Mouse (Mus musculus) MEL (cell line): ENCODE results near the gene Slc25a12. TPM values are rescaled to one million over a fixed set of nuclear protein-coding genes. Genes with fewer than 3 reads are reported as not detected.

Experiments
- DNase-seq: peaks from one replicate; pipeline ENCODE4 v3.0.0; 2011; ENCODE audit warnings: low read depth, low spot score
- H3K27ac ChIP-seq: 2 replicates; pipeline ENCODE4 v1.5.1; 2012; ENCODE audit warnings: low read depth, mild to moderate bottlenecking, control low read depth, low read length, moderate library complexity; ENCODE audit not compliant: control insufficient read depth
- H3K27me3 ChIP-seq, 2 experiments: fragments of 150-350 bp in 1 of 2; sonication (generic) in 1 of 2; 2 replicates each; pipeline ENCODE4 v1.6.1; 2012; ENCODE audit warnings: low read length in 2 of 2, mild to moderate bottlenecking in 2 of 2, improper control_type of control experiment in 1 of 2, moderate library complexity in 1 of 2; ENCODE audit not compliant: insufficient read depth in 2 of 2, control insufficient read depth in 1 of 2
- H3K36me3 ChIP-seq, 2 experiments: 2 replicates each; pipeline ENCODE4 v1.6.1; 2012 to 2014; ENCODE audit warnings: low read length in 2 of 2, improper control_type of control experiment in 1 of 2, inconsistent platforms in 1 of 2, mild to moderate bottlenecking in 1 of 2; ENCODE audit not compliant: insufficient read depth in 2 of 2, control insufficient read depth in 1 of 2
- H3K4me1 ChIP-seq, 2 experiments: fragments of 150-350 bp in 1 of 2; sonication (generic) in 1 of 2; 2 replicates each; pipeline ENCODE4 v1.6.1; 2012; ENCODE audit warnings: low read length in 2 of 2, improper control_type of control experiment in 1 of 2, mild to moderate bottlenecking in 1 of 2; ENCODE audit not compliant: insufficient read depth in 2 of 2, control insufficient read depth in 1 of 2
- H3K4me3 ChIP-seq, 2 experiments: fragments of 150-350 bp in 1 of 2; sonication (generic) in 1 of 2; 2 replicates each; pipeline ENCODE4 v1.5.1; 2012; ENCODE audit warnings: low read depth in 2 of 2, low read length in 2 of 2, mild to moderate bottlenecking in 2 of 2, moderate library complexity in 2 of 2, control low read depth in 1 of 2, improper control_type of control experiment in 1 of 2; ENCODE audit not compliant: control insufficient read depth in 1 of 2, insufficient read depth in 1 of 2
- H3K79me2 ChIP-seq: 2 replicates; pipeline ENCODE4 v1.6.1; 2012; ENCODE audit warnings: mild to moderate bottlenecking, low read length, moderate library complexity; ENCODE audit not compliant: control insufficient read depth, poor library complexity, insufficient read depth
- H3K9ac ChIP-seq: 2 replicates; pipeline ENCODE4 v1.6.1; 2012; ENCODE audit warnings: low read depth, mild to moderate bottlenecking, control low read depth, low read length, moderate library complexity; ENCODE audit not compliant: control insufficient read depth, poor library complexity, severe bottlenecking
- H3K9me3 ChIP-seq: fragments of 150-350 bp; sonication (generic); replicated peaks from 2 replicates; pipeline ENCODE4 v1.6.1; 2012; ENCODE audit warnings: mild to moderate bottlenecking, low read length, improper control_type of control experiment, moderate library complexity; ENCODE audit not compliant: insufficient read depth
- BHLHE40 ChIP-seq: IDR thresholded peaks from 2 replicates; pipeline ENCODE4 v1.6.1; 2012; ENCODE audit warnings: low read depth, mild to moderate bottlenecking, inconsistent platforms, low read length, improper control_type of control experiment, borderline replicate concordance
- CHD1 ChIP-seq: IDR thresholded peaks from 2 replicates; pipeline ENCODE4 v1.6.1; 2012; ENCODE audit warnings: low read depth, mild to moderate bottlenecking, inconsistent platforms, low read length, improper control_type of control experiment
- CHD2 ChIP-seq: IDR thresholded peaks from 2 replicates; pipeline ENCODE4 v1.6.1; 2011; ENCODE audit warnings: low read length, improper control_type of control experiment
- E2F4 ChIP-seq: IDR thresholded peaks from 2 replicates; pipeline ENCODE4 v1.6.1; 2011; ENCODE audit warnings: low read depth, low read length, improper control_type of control experiment, borderline replicate concordance
- ELF1 ChIP-seq: IDR thresholded peaks from 2 replicates; pipeline ENCODE4 v1.6.1; 2014; ENCODE audit warnings: low read depth, mild to moderate bottlenecking, inconsistent platforms, low read length, improper control_type of control experiment, moderate library complexity
- EP300 ChIP-seq, 2 experiments: IDR thresholded peaks; 2 replicates each; pipeline ENCODE4 v1.6.1; 2011; ENCODE audit warnings: improper control_type of control experiment in 2 of 2, low read length in 2 of 2, low read depth in 1 of 2, mild to moderate bottlenecking in 1 of 2
- ETS1 ChIP-seq: IDR thresholded peaks from 2 replicates; pipeline ENCODE4 v1.6.1; 2012; ENCODE audit warnings: low read depth, mild to moderate bottlenecking, inconsistent platforms, low read length, improper control_type of control experiment, moderate library complexity
- GATA1 ChIP-seq: IDR thresholded peaks from 2 replicates; pipeline ENCODE4 v1.6.1; 2011; ENCODE audit warnings: low read depth, low read length, improper control_type of control experiment
- HCFC1 ChIP-seq: IDR thresholded peaks from 2 replicates; pipeline ENCODE4 v1.6.1; 2012; ENCODE audit warnings: low read depth, mild to moderate bottlenecking, inconsistent platforms, low read length, improper control_type of control experiment, moderate library complexity
- MYC ChIP-seq: IDR thresholded peaks from 2 replicates; pipeline ENCODE4 v1.6.1; 2011; ENCODE audit warnings: low read depth, mild to moderate bottlenecking, low read length, improper control_type of control experiment, moderate library complexity
- NELFE ChIP-seq: IDR thresholded peaks from 2 replicates; pipeline ENCODE4 v1.6.1; 2011; ENCODE audit warnings: low read depth, low read length, improper control_type of control experiment
- POLR2AphosphoS5 ChIP-seq: IDR thresholded peaks from 2 replicates; pipeline ENCODE4 v1.6.1; 2012; ENCODE audit warnings: low read depth, borderline replicate concordance, mild to moderate bottlenecking, inconsistent platforms, low read length, moderate library complexity, mixed read lengths
- RAD21 ChIP-seq: IDR thresholded peaks from 2 replicates; pipeline ENCODE4 v1.6.1; 2011; ENCODE audit warnings: mild to moderate bottlenecking, low read depth, low read length, improper control_type of control experiment
- SIN3A ChIP-seq: IDR thresholded peaks from 2 replicates; pipeline ENCODE4 v1.6.1; 2012; ENCODE audit warnings: low read length, improper control_type of control experiment, inconsistent platforms
- SMC3 ChIP-seq: IDR thresholded peaks from 2 replicates; pipeline ENCODE4 v1.6.1; 2011; ENCODE audit warnings: low read depth, low read length, improper control_type of control experiment
- TAL1 ChIP-seq: IDR thresholded peaks from 2 replicates; pipeline ENCODE4 v1.6.1; 2012; ENCODE audit warnings: mild to moderate bottlenecking, inconsistent platforms, low read length, moderate library complexity, mixed read lengths
- TBP ChIP-seq: IDR thresholded peaks from 2 replicates; pipeline ENCODE4 v1.8.0; 2011; ENCODE audit warnings: low read depth, low read length, improper control_type of control experiment
- TCF12 ChIP-seq: IDR thresholded peaks from 2 replicates; pipeline ENCODE4 v1.6.1; 2014; ENCODE audit warnings: low read depth, mild to moderate bottlenecking, inconsistent platforms, low read length, improper control_type of control experiment, moderate library complexity
- ZMIZ1 ChIP-seq: IDR thresholded peaks from 2 replicates; pipeline ENCODE4 v1.6.1; 2012; ENCODE audit warnings: low read depth, mild to moderate bottlenecking, inconsistent platforms, low read length, improper control_type of control experiment, moderate library complexity
- ZNF384 ChIP-seq: IDR thresholded peaks from 2 replicates; pipeline ENCODE4 v1.6.1; 2012; ENCODE audit warnings: low read depth, mild to moderate bottlenecking, inconsistent platforms, low read length, improper control_type of control experiment
- polyA plus RNA-seq, 2 experiments: library from polyadenylated mRNA; stranded (reverse) in 1 of 2; unstranded in 1 of 2; fragments of >175 nt in 1 of 2; fragments of >200 nt in 1 of 2; gene quantifications; 2 replicates each; pipeline versions ENCODE4 v1.2.1 to v1.2.4; 2012; ENCODE audit warnings: low replicate concordance in 2 of 2, low read depth in 1 of 2; ENCODE audit not compliant: insufficient read length in 2 of 2, insufficient read depth in 1 of 2, missing spikeins in 1 of 2
- total RNA-seq: library from RNA; depleted of rRNA; stranded (reverse); fragments of 300-350 nt; gene quantifications from 2 replicates; pipeline ENCODE4 v1.2.3, GENCODE M21; 2012

Slc25a12 gene
- total and polyA plus RNA-seq, 3 experiments: 63.2 to 98.6 TPM; not detected in 1

- H3K9me3 ChIP-seq: no peaks in the 10 kb centered on the region
- peaks cover 0 to 25% of the 10 kb centered on the region in 2 experiments; a peak in 2 of 4 replicates for H3K36me3 ChIP-seq
- peak; percentile 67 for DNase-seq
- H3K4me1 ChIP-seq: peaks cover 23% of the 10 kb centered on the region in 2 experiments
- no peak overlapping the region for H3K4me3 ChIP-seq
- peak overlapping the region; percentile 31; the same call in 1 of the 2 replicates for H3K27ac ChIP-seq
- no peak overlapping the region for H3K9ac ChIP-seq
- TF ChIP-seq TCF12: 0 out of 2 replicates have a peak, but pooled peaks have one; percentile 17
- peak; percentile 21; the same call in 1 of the 2 replicates for TF ChIP-seq SIN3A
- 0 out of 2 replicates have a peak, but pooled peaks have one; percentile 17 for TF ChIP-seq GATA1
- peak; percentile 14; the same call in 1 of the 2 replicates for TF ChIP-seq SMC3
- no peak for TF ChIP-seq POLR2AphosphoS5
- no peaks in the 10 kb centered on the region for H3K79me2 ChIP-seq
- no peaks in the 10 kb centered on the region for H3K27me3 ChIP-seq
Observed at GRCm38 (mm10) chr2:71268691-71269090, 98.9 kb downstream of the Slc25a12 start.

DNA sequence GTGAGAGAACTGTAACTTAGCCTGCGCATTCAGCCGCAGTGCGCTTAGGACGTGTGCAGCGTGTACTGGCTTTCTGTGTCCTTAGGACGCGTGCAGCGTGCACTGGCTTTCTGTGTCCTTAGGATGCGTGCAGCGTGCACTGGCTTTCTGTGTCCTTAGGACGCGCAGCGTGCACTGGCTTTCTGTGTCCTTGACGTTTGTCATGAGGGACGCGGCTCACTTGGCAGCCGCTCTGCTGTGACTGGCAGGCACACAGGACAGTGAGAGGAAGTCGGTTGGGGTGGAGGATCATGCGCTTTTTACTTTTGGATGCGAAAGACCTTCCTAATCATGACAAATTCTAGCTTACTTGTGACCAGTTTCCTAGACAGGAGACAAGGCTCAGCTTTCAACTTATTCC is 103.0 kb downstream of the Slc25a12 start:
- Histone ChIP-seq H3K27me3 (no peaks in the 10 kb centered on the region), H3K4me3 (no peak overlapping the region), H3K36me3 (peaks cover 0 to 14% of the 10 kb centered on the region in 2 experiments; a peak in 3 of 4 replicates), H3K27ac (no peak overlapping the region), H3K9ac (no peak overlapping the region), H3K9me3 (no peaks in the 10 kb centered on the region), H3K79me2 (no peaks in the 10 kb centered on the region), H3K4me1 (peaks cover 11 to 14% of the 10 kb centered on the region in 2 experiments)
- TF ChIP-seq HCFC1 (no peak), NELFE (no peak), ZNF384 (no peak), BHLHE40 (no peak), E2F4 (no peak), EP300 (IDR thresholded peaks at IDR 0.05; ENCODE audit: low read depth in 1 of 2, low read length in 2 of 2) (no peak), RAD21 (no peak), TBP (no peak), ELF1 (no peak), SMC3 (no peak), CHD1 (no peak), TAL1 (no peak), MYC (no peak), ETS1 (no peak), ZMIZ1 (no peak), CHD2 (no peak)
- no peak for DNase-seq
